Mouse (Mus musculus) retina, adult 2 months (tissue): ENCODE data around the gene Gcn1l1.
"Not testable (repeated sequence)": the region's sequence is repeated elsewhere in the genome, so short reads cannot be mapped to it uniquely, and the experiment has no call there.

ENCODE experiments used
- DNase-seq: peaks from one replicate; pipeline ENCODE4 v3.0.0-alpha.2; 2012; ENCODE audit warnings: low read depth, low spot score

Gene Gcn1l1

DNA sequence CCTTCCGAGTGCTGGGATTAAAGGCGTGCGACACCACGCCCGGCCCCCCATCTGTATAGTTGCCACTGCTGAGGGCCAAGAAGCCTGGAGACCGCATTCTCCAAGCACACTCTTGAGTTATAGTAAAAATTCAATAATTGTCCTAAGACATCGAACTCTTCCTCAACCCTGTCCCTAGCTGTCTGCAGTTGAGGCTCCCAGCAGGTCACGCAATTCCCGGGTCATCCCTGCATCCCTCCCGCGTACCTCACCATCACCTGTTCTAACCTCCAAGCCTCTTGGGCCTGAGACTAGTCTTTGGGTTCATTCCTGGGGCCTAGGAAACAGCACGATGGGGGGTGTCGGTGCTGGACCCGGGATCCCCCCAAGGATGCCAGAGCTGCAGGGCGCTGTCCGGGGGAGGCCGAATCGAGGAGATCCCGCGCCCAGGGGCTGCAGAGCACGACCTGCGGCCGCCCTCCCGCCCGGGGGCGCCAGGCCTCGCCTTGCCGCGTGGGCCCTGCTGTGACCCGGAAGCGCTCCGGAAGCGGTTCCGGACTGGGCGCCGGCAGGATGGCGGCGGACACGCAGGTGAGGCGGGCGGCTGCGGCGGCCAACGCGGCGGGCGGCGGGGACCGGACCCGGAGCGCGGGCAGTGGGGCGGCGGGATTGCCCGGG is at the start of gene Gcn1l1:
Gcn1l1 (plus strand) TSS at position 518 of the 657 bp plus-strand sequence.
- DNase-seq = peak; percentile 61

DNA sequence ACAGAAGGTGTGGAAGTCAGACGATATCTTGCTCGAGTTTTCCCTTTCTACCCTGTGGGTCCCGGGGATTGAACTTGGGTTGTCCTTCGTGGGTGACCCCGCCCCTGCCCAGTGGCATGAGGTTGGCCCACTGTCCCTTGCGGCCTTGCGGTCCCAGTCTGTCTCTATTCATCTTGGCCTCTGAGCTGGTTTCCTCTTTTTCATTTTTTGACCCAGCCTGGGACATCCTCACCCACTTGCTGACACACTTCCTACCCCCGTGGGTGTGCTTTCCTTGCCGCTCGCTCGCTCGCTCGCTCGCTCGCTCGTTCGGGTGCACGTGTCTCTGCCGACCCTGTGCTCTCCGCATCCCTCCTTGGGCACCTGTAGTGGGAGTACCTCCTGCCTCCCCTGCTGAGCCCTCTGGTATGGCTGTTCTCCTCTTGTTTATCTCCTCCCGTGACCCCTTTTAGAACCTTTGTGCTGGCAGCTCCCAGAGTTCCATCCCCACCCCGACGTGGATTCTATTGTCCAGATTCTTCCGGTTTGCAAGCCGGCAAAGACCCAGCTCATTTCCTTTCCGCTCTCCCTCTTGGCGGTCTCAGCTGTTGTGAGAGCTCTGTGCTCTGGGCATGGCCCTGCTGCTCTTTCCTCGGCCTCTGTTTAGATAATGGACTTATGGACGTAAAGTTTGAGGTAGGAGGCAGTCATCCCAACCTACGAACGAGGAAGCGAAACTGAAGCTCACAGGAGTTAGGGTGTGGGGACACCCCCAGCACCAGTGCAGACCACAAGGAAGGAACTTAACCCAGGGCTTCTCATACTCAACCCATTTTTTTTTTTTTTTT is 48.8 kb upstream of the Gcn1l1 start:
- no peak for DNase-seq

DNA sequence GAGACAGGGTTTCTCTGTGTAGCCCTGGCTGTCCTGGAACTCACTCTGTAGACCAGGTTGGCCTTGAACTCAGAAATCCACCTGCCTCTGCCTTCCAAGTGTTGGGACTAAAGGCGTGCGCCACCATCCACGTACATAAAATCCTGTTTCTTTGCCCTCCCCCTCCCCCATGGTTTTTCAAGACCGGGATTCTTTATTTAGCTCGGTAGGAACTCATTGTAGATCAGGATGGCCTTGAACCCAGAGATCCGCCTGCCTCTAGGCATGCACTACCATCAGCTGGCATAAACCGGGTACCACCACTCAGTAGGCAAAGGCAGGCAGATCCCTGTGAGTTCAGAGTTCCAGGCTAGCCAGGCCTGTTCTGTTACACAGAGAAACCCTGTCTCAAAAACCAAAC is 48.1 kb upstream of the Gcn1l1 start:
- DNase-seq = no peak

DNA sequence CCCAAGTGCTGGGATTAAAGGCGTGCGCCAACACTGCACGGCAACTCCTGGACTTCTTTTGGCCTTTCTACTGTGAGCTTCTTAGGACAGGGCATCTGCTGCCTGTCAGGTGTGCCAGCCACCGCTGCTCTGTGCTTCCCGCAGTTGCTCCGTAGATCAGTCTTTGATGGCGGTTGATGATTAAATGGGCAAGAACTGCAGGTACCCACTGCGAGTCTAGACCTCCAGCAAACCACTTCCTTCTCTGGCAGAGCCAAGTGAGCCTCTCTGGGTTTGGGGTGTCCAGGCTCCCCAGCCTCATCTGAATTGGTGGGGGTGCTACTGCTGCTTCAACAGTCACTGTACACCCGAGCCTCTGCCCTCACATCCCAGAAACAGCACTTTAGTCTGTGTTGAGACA is 47.6 kb upstream of the Gcn1l1 start:
- DNase-seq = no peak

DNA sequence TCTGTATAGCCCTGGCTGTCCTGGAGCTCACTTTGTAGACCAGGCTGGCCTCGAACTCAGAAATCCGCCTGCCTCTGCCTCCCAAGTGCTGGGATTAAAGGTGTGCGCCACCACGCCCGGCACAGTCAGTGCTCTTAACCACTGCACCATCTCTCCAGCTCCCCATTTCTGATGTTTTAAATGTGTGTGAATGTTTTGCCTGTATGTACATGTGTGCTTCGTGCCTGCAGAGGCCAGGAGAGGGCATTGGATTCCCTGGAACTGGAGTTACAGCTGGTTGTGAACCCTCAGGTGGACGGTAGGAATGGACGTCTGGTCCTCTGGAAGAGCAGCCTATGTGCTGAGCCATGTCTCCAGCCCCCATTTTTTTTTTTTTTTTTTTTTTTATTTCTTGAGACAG is 46.8 kb upstream of the Gcn1l1 start:
- DNase-seq = not testable (repeated sequence)

DNA sequence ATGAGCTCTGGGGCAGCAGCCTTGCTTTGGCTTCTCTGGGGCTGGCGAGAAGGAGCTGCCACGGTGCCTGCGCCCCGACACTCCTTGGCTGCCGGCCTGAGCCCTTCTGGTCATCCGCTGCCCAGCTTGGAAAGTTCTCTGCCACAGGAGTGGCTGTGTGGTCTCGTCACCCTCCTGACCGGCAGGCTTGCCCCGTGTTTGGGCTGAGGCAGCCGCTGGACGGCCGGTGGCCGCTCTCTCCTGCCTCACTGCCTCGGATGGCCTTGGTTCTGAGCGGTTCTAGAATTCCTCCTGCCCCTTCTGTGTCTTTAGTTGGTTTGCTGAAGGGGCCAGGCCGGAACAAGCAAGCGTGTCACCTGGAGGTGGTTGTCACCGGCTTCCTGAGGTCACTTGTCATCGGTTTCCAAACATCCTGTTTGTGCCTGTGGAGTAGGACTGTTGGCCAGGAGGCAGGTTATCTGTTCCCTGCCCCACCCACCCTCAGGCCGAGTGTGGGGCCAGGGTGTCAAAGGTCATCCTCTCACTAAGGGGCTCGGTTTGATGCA is 44.7 kb upstream of the Gcn1l1 start:
- DNase-seq = no peak

DNA sequence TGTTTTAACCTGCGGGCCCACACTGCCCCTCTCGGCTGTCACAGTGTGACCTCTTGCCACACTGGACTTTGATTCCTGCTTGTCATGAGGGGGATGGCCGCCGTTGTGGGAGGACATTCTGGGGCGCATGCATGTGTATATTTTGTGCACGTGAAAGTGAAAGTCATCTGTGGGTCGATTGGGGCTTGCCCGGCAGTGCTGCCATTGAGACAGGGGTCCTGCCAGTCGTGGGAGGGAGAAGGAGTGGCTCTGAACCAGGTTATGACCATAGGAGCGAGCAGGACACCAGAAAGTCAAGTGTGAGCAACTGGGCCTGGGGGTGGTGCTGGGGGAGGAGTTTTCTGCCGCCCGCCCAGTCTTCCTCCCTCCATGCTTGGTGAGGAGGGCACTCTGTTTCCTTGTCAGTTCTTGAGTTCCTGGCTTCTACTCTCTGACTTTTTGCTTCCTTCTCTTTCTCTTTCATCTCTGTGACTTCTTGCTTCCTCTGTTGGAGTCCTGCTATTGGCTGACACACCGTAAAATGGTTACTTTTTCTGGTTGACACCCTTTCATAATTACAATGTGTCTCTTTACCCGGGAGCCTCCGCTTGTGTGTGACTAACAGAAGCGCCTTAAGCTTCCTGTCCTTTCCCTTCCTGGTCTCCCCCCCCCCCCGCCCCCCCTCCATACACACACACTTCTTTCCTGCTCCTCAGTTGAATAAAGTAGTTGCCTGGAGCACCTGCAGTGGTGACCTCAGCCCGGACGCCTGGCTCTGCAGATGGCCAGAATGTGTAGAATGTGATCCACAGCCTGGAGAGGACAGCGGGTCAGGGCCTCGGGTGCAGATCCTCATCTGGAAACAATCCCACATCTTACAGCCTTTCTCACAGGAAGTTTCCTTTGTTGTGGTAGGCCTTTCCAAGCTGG is 43.2 kb upstream of the Gcn1l1 start:
- DNase-seq = no peak

DNA sequence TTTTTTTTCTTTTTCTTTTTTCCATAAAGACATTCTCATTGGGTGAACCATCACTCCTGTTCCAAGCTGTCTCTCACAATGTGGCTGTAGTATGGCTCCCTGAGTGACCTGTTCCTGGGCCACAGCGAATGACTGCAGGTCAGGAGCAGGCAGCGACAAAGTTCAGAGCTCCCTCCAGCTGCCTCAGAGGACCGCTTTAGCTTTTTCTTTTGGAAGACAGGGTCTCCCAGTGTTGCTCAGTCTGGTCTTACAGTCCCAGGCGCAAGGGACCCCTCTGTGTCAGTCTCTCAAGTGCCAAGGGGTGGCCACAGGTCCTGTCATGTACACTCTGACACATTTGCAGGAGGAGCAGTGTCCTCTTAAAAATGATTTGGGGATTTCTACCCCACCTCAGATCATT is 42.5 kb upstream of the Gcn1l1 start:
- no peak for DNase-seq

DNA sequence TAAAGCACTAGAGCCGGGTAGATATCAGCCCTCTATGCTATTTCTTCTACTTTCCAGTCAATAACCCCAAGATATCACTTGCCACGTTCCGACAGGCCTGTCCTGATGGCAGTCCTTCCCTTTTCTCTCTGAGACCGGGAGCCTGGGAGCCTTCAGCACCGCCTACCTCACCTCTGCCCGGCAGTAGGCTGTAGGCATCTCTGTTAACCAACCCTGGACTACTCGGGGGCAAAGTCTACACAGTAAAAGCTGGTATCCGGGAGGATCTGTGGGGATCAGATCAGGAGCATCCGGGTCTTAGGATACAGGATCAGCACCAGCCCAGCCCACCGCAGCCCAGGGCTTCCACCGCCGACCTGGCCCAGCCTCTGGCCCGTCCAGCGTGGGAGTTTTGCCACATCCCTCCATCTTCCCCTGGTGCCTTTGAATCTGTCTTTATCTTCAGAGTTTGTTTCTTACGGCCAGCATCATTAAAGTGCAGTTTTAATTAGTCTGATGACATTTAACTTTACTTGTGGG is 42.0 kb upstream of the Gcn1l1 start:
- no peak for DNase-seq

DNA sequence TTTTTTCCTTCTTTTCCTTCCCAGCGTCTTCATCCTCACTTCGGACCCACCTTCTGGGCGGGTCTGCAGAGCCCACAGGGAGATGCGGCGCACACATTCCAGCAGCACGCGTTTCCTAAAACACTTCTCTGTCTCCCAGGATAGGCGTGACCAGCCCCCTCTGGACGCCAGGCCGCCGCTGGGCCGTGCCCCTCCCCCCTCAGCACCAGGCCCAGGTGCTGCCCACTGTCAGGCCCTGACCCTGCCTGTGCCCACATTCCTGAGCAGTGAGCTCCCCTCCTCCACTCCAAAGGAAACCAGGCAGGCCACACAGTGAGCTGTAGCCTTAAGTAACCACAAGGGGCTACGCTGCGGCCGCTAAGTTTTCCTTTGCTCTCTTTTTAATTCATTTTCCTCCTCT is 41.1 kb upstream of the Gcn1l1 start:
- no peak for DNase-seq

DNA sequence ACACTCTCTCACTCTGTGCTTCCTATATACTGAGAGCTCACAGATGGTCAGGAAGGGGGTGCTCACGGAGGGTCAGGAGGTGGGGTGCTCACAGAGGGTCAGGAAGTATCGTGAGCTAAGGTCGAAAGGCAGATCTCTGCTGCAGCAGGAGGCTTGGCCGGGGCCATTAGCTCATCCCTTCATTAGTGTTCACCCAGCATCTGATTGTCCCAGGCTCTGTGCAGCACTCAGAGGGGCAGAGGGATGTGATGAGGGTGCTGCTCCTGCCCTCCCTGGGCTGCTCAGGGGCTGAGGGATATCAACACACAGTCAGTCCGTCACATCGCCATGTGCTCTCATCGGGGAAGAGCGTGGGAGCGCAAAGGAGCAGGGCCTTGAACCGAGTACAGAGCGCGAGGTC is 40.6 kb upstream of the Gcn1l1 start:
- DNase-seq = no peak

DNA sequence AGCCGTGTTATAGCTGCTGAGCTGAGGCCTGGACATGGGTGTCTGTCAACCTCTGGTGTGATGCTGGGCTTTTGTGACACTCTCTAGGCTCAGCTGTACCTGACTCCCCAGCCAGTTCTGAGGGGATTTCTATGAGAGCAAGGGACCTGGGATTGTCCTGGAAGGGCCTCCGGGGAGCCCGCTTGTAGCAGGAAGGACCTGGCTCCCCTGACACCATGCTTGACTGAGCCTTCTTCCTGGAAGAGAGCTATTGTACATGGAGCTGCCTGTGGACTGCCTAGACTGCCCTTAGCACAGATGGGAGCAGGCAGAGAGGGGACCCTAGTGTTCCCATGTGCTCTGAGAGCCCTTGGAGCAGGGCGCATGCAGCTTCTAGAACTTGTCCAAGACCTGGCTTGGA is 39.6 kb upstream of the Gcn1l1 start:
- no peak for DNase-seq

DNA sequence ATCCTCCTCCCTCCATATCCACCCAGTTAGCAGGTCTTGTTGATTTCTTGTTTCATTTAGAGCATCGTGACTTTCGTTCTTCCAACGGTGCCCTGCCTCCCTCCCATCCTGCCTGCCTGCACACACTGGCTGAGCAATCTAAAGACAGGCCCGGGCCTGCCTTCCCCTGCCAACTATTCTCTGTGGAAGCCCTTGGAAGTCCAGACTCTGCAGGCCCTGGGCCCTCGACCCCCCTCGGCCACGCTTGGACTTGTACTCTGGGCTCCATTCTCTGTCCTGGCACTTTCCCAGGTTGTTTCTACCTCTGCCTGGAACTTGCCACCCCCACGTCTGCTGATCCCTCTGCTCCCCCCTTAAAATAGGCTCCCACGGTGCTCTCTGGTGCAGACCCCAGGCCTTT is 39.1 kb upstream of the Gcn1l1 start:
- DNase-seq = no peak

DNA sequence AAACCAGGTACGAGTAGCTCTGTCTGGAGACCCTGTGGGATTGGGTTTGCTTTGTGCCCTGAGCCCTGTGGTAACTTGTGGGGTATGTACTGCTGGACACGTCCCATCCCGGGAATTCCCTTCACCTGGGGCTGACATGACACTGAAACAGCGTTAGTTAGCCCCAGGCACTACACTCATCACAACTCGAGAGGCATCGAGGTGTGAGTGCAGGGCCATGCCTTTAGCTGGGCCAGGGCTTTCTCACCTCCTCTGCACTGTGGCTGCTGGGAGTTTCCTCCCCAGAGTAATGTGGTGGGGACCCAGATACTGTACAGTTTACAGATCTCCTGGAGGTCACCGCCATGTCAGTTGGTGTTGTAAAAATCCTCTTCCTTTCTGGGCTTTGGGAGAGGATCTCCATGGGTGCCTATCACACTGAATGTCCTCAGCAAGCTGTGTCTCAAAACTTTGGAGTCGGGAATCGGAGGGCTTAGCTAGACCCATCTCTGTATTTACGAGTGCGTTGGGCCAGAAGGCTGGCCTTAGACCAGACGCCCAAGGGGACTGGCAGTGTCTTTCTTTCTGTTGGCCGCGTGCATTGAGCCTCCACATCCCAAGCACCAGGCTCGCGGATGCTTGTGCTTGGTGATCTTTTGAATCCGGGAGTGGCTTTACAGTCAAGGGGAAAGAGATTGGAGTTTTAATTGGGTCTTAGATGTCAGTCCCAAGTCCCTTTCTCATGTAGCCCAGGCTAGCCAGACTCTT is 38.4 kb upstream of the Gcn1l1 start:
- no peak for DNase-seq

DNA sequence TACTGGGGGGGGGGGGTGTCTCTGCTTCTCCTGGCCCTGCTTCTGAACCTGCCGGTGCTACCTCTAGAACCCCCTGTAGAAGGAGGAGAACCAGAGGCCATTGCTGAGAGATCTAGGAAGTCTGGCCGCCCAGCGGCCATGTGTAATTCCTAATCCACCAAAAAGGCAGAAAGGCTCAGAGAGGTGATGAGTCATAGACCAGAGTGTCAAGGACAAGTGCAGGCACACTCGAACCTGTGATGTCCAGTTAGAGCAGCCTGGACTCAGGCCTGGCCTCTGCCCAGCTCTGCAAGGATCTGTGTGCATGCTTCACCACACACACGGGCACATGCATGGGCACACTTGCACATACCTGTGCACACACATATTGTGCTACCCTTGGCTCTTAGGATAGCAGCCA is 36.9 kb upstream of the Gcn1l1 start:
- DNase-seq = no peak

DNA sequence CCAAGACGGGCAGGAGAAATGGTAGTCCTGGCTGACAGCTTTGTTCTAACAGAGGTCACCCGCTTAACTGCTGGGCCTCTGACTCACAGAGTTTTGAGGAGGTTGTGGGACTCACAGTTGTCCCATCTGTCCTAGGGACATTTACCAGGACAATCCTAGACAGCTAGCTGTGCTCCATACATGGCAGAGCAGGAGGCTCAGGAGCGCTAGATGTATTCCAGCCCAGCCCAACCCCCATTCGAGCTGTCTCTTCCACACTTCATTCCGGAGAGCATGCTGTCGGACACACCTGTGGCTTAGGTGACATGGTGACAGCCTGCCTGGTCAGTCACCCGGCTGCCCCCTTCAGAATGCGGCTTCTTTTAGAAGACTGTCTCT is 35.7 kb upstream of the Gcn1l1 start:
- DNase-seq = no peak

DNA sequence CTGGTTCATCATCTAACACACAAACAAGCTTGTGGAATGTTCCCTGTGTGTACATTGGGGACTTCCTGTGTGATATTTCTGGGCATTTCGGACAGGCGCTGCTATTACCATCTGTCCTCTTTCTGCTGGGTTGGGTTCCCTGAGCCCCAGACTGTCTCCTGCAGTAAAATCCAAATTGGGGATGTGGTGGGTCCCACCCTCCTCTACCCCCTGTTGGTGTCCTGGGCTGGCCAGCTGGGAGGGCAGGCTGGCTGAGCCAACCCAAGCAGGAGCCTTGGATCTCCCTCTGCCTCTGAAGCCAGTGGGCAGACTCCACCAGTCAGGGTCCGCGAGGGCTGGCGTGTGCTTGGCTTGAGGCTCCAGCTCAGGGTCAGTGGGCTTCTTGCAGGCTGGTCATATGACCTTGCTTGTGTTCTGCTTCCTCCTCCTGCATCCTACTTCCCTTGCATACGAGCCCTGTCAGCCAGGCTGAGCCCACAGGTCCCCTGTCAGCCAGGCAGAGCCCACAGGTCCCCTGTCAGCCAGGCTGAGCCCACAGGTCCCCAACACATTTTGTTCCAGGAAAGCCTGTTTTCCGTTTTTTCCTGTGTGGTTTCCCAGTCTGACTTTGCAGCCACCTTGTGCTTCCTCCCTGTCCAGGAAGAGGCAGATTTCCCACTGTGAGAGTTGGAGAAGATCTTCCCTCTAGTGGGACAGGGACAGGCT is 35.2 kb upstream of the Gcn1l1 start:
- DNase-seq = no peak

DNA sequence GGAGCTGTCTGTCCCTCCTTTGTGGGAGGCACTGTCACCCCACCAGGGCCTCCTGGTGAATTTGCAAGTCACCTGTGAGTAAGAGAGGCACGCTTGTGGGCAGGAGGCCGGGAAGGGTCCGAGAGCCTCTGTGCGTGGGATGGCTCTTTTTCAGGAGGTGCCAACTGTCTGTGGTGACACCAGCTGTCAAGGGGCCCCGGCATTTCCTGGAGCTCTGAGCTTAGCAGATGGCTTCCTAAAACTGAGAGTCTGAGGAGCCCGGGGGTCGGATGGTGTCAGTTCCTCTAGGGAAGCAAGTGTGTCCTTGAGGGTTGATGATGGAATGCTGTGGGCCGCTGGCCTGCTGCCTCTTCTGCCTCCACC is 34.6 kb upstream of the Gcn1l1 start:
- DNase-seq = no peak

DNA sequence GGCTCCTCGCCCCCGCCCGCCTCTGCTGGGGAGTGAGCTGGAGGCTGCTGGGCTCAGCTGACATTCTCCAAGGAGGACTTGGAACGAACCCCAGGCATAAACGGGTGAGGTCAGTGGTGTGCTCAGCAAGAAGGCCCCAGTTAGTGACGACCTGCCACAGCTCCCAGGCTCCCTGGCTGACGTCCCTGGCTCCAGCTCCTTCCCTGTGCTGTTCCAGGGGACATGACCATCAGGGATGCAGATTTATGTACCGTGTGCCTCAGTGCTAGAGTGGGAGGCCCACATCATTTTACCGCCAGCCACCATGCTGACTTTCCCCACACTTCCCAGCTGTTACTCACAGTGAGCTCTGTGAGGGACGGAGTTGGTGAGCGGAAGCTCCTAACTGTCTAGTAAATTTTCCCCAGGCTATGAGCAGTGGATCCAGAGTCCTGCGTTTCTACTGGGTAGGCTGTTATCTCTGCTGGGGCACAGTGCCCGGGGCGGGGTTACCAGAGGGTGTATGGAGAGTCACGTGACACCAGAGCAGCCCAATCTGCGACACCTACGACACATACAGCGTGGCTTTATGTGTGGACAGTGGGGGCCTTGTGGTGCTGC is 33.3 kb upstream of the Gcn1l1 start:
- no peak for DNase-seq

DNA sequence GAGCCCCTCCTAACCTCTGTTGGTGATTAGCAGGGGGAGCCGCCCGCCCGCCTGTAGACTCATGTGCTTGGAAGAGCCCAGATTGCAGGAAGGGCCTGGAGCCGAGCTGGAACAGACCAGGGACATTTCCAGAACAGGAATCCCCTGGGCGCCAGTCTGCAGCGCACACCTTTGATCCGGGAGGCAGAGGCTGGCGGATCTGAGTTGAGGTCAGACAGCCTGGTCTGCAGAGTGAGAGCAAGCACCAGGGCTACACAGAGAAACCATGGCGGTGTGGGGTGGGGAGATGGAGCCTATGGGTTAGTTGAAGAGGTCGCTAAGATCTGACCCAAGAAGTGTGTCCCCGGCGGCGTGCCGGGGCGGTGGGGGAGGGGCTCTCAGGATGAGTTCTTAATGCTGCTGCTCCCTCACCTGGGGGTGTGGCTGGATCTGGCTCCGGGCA is 30.7 kb upstream of the Gcn1l1 start:
- DNase-seq = no peak
